ENCODE assay signal across 13 mouse cellular contexts in the genomic region with DNA sequence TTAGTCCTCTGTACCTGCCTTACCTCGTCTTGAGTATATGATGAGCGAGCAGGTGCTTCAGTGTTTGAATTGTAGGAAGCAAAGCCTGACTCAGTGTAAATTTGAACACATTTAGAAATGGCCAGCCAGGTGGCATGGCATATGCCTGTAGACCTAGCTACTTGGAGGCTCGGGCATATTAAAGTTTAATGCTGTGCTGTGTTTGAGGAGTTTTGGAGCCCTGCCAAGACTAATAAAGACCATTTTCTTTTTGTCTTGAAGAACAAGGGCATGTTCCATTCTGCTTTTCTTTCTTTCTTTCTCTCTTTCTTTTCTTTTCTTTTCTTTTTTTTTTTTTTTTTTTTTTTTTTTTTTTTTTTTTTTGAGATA. TPM values are rescaled to one million over a fixed set of nuclear protein-coding genes. Genes with fewer than 3 reads are reported as not detected.
A peak's percentile ranks its signal among the peaks of the same experiment; 100 is the strongest.
DNase-seq lines count a peak whose midpoint lies in the region; ATAC-seq lines count a peak whose summit lies in the region.
"Had no signal": no experiment of that assay in that cellular context is flagged by ENCODE, and none has a peak within 500 bp of the region (broad histone marks: within the 10 kb centered on the region; RNA-seq: fewer than 3 reads in every experiment).

No protein-coding gene starts in this region.

- H3K4me1 ChIP-seq in forebrain, embryonic 16.5 days (replicated peaks; ENCODE audit: control insufficient read depth, insufficient read depth, low read length), result peaks cover 15% of the 10 kb centered on the region
- H3K4me1 ChIP-seq in forebrain, embryonic 12.5 days, result peaks cover 17% of the 10 kb centered on the region

- H3K36me3 ChIP-seq in forebrain, embryonic 16.5 days (ENCODE audit: control insufficient read depth, insufficient read depth), result no peaks in the 10 kb centered on the region
- no peaks in the 10 kb centered on the region for H3K36me3 ChIP-seq in forebrain, embryonic 12.5 days (replicated peaks)
- H3K36me3 ChIP-seq: embryonic facial prominence, embryonic 15.5 days; heart, embryonic 12.5 days had no signal

- no peak overlapping the region for H3K9ac ChIP-seq in forebrain, embryonic 16.5 days (replicated peaks; ENCODE audit: low read depth, low read length)
- H3K9ac ChIP-seq in forebrain, embryonic 12.5 days, result no peak overlapping the region
- H3K9ac ChIP-seq: embryonic facial prominence, embryonic 15.5 days; heart, embryonic 12.5 days had no signal

- no peak overlapping the region for H3K27ac ChIP-seq in forebrain, embryonic 16.5 days (ENCODE audit: low read length)
- H3K27ac ChIP-seq in forebrain, embryonic 12.5 days, result no peak overlapping the region
- H3K27ac ChIP-seq: embryonic facial prominence, embryonic 15.5 days had no signal

- H3K4me2 ChIP-seq in forebrain, embryonic 16.5 days (ENCODE audit: low read length), result no peak overlapping the region
- H3K4me2 ChIP-seq in forebrain, embryonic 12.5 days, result no peak overlapping the region
- H3K4me2 ChIP-seq: embryonic facial prominence, embryonic 15.5 days; heart, embryonic 12.5 days had no signal

- H3K27me3 ChIP-seq in forebrain, embryonic 16.5 days (replicated peaks; ENCODE audit: control insufficient read depth, insufficient read depth, low read length), result no peaks in the 10 kb centered on the region
- no peaks in the 10 kb centered on the region for H3K27me3 ChIP-seq in forebrain, embryonic 12.5 days
- H3K27me3 ChIP-seq: embryonic facial prominence, embryonic 15.5 days; heart, embryonic 12.5 days had no signal

- no peak overlapping the region for H3K4me3 ChIP-seq in forebrain, embryonic 16.5 days (replicated peaks; ENCODE audit: low read length)
- H3K4me3 ChIP-seq in forebrain, embryonic 12.5 days (replicated peaks), result no peak overlapping the region
- H3K4me3 ChIP-seq: embryonic facial prominence, embryonic 15.5 days; heart, embryonic 12.5 days had no signal

- 43% methylated on average over 3 of the region's 3 CpGs for WGBS in forebrain, embryonic 16.5 days
- WGBS in forebrain, embryonic 12.5 days, result 72% methylated on average over 3 of the region's 3 CpGs
- 33% methylated on average over 3 of the region's 3 CpGs for WGBS in large intestine, adult 2 months

- H3K9me3 ChIP-seq in forebrain, embryonic 16.5 days (ENCODE audit: control insufficient read depth, low read length), result no peaks in the 10 kb centered on the region
- no peaks in the 10 kb centered on the region for H3K9me3 ChIP-seq in forebrain, embryonic 12.5 days
- H3K9me3 ChIP-seq: embryonic facial prominence, embryonic 15.5 days; heart, embryonic 12.5 days had no signal

- peak; percentile 20 for DNase-seq in layer of hippocampus, adult 9-11 months
- DNase-seq in layer of hippocampus, postnatal 14 days (ENCODE audit: low spot score in 2 of 2), result no peak
- DNase-seq in MN1 (ENCODE audit: low spot score), result peak; percentile 34
- DNase-seq in large intestine, adult 2 months (ENCODE audit: low read depth, low spot score), result peak; percentile 38
- no peak for DNase-seq in adrenal gland, postnatal 10 days
- DNase-seq: gastrocnemius, postnatal 14 days; heart, postnatal 4 days; kidney, adult 8-10 months; lung, postnatal 10 days had no signal

- ATAC-seq in forebrain, embryonic 16.5 days, result peak; percentile 75
- no peak for ATAC-seq in forebrain, embryonic 12.5 days (ENCODE audit: low FRiP score)

RNA-seq across cellular contexts. Expression of a gene that starts 33.3 kb away (rescaled TPM):
- 44.7 and 49.2 TPM in 2 replicates for polyA plus RNA-seq in forebrain, embryonic 16.5 days (2015; fragmentation: Nextera tagmentation; extraction: Ambion mirVana)
- polyA plus RNA-seq in forebrain, embryonic 12.5 days (2016; fragmentation: Nextera tagmentation; extraction: Ambion mirVana), result 17.8 and 19.1 TPM in 2 replicates
- total RNA-seq in layer of hippocampus, postnatal 14 days (2021), result 10 to 100 TPM; 27.2 to 33.5 TPM
- polyA plus RNA-seq in large intestine, adult 2 months (2012; rRNA removed), result 29.7 and 86.2 TPM in 2 replicates
- 100 to 1,000 TPM; 137 to 155 TPM for total RNA-seq in adrenal gland, postnatal 10 days (2021)

Comparison
In these comparisons a context has a peak if more than half of its experiments do, and no peak if none do; other contexts are left out.
1. DNase-seq: peak in layer of hippocampus, adult 9-11 months (single experiment), MN1 (single experiment) and large intestine, adult 2 months (single experiment); none in layer of hippocampus, postnatal 14 days (0 of 2) and adrenal gland, postnatal 10 days (single experiment).